In genomic region chr6:22548296-22549245, GRCm38 (mm10) we compare ENCODE assay signal across 14 mouse cellular contexts.
DNase-seq lines count a peak whose midpoint lies in the region; ATAC-seq lines count a peak whose summit lies in the region.
"Had no signal": no experiment of that assay in that cellular context is flagged by ENCODE, and none has a peak within 500 bp of the region (broad histone marks: within the 10 kb centered on the region; RNA-seq: fewer than 3 reads in every experiment).

No protein-coding gene starts in this region.

- H3K9me3 ChIP-seq in neural tube, embryonic 11.5 days (ENCODE audit: control insufficient read depth, low read length): no peaks in the 10 kb centered on the region
- H3K9me3 ChIP-seq in hindbrain, embryonic 12.5 days (replicated peaks): no peaks in the 10 kb centered on the region
- H3K9me3 ChIP-seq in neural tube, embryonic 15.5 days (replicated peaks): no peaks in the 10 kb centered on the region
- H3K9me3 ChIP-seq: megakaryocyte, embryonic 14.5 days had no signal

- H3K4me1 ChIP-seq in neural tube, embryonic 11.5 days (ENCODE audit: control insufficient read depth, insufficient read depth, low read length): no peaks in the 10 kb centered on the region
- no peaks in the 10 kb centered on the region for H3K4me1 ChIP-seq in hindbrain, embryonic 12.5 days
- H3K4me1 ChIP-seq in neural tube, embryonic 15.5 days: no peaks in the 10 kb centered on the region
- H3K4me1 ChIP-seq: megakaryocyte, embryonic 14.5 days had no signal

- no peak overlapping the region for H3K4me2 ChIP-seq in neural tube, embryonic 11.5 days (ENCODE audit: low read depth)
- no peak overlapping the region for H3K4me2 ChIP-seq in hindbrain, embryonic 12.5 days (replicated peaks)
- no peak overlapping the region for H3K4me2 ChIP-seq in neural tube, embryonic 15.5 days

- no peak overlapping the region for H3K9ac ChIP-seq in neural tube, embryonic 11.5 days (ENCODE audit: low read length)
- H3K9ac ChIP-seq in hindbrain, embryonic 12.5 days: no peak overlapping the region
- H3K9ac ChIP-seq in neural tube, embryonic 15.5 days (replicated peaks): no peak overlapping the region

- peak; percentile 60; the same call in 1 of the 2 replicates for ATAC-seq in neural tube, embryonic 11.5 days (ENCODE audit: insufficient read depth, low FRiP score, low TSS enrichment)
- ATAC-seq in hindbrain, embryonic 12.5 days (ENCODE audit: low FRiP score): peak; percentile 91
- 0 out of 2 replicates have a peak, but pooled peaks have one; percentile 50 for ATAC-seq in neural tube, embryonic 15.5 days (ENCODE audit: low FRiP score)
- ATAC-seq: intestine, postnatal 0 days had no signal

- peak; percentile 25 for DNase-seq in neural tube, embryonic 11.5 days (ENCODE audit: low spot score)
- DNase-seq in neural tube, embryonic 10.5 days (ENCODE audit: extremely low spot score, low spot score): no peak
- DNase-seq in layer of hippocampus, postnatal 10 days (ENCODE audit: low spot score in 2 of 2): peak; percentile 22 to 49
- no peak for DNase-seq in urinary bladder, postnatal 14 days (ENCODE audit: low spot score)
- no peak for DNase-seq in embryo, embryonic 10 days (ENCODE audit: low spot score)
- DNase-seq in left cerebral cortex, postnatal 14 days (ENCODE audit: low spot score in 2 of 2): no peak
- DNase-seq: adrenal gland, postnatal 14 days; heart, postnatal 10 days; kidney, postnatal 14 days had no signal

- intact Hi-C loops in left cerebral cortex, postnatal 14 days (cut with DNase I): no loop called here

- no peaks in the 10 kb centered on the region for H3K27me3 ChIP-seq in neural tube, embryonic 11.5 days (ENCODE audit: control insufficient read depth, insufficient read depth, low read length)
- no peaks in the 10 kb centered on the region for H3K27me3 ChIP-seq in hindbrain, embryonic 12.5 days
- no peaks in the 10 kb centered on the region for H3K27me3 ChIP-seq in neural tube, embryonic 15.5 days (replicated peaks)

- H3K36me3 ChIP-seq in neural tube, embryonic 11.5 days (ENCODE audit: control insufficient read depth, insufficient read depth, low read length): no peaks in the 10 kb centered on the region
- no peaks in the 10 kb centered on the region for H3K36me3 ChIP-seq in hindbrain, embryonic 12.5 days
- H3K36me3 ChIP-seq in neural tube, embryonic 15.5 days: no peaks in the 10 kb centered on the region

- no peak overlapping the region for H3K27ac ChIP-seq in neural tube, embryonic 11.5 days (ENCODE audit: low read depth, low read length)
- H3K27ac ChIP-seq in hindbrain, embryonic 12.5 days: no peak overlapping the region
- H3K27ac ChIP-seq in neural tube, embryonic 15.5 days (replicated peaks): no peak overlapping the region

- H3K4me3 ChIP-seq in neural tube, embryonic 11.5 days (ENCODE audit: low read depth, low read length): no peak overlapping the region
- no peak overlapping the region for H3K4me3 ChIP-seq in hindbrain, embryonic 12.5 days
- no peak overlapping the region for H3K4me3 ChIP-seq in neural tube, embryonic 15.5 days (replicated peaks)
- H3K4me3 ChIP-seq: erythroblast, embryonic 14.5 days; megakaryocyte, embryonic 14.5 days had no signal

- 82% methylated on average over 13 of the region's 13 CpGs for WGBS in neural tube, embryonic 11.5 days
- WGBS in hindbrain, embryonic 12.5 days: 72% methylated on average over 13 of the region's 13 CpGs
- WGBS in neural tube, embryonic 15.5 days: 84% methylated on average over 13 of the region's 13 CpGs

Comparison
In these comparisons a context has a peak if more than half of its experiments do, and no peak if none do; other contexts are left out.
1. DNase-seq: peak in neural tube, embryonic 11.5 days (single experiment) and layer of hippocampus, postnatal 10 days (2 of 2); none in neural tube, embryonic 10.5 days (single experiment), urinary bladder, postnatal 14 days (single experiment), embryo, embryonic 10 days (single experiment) and left cerebral cortex, postnatal 14 days (0 of 2).
2. Peak in every context shown above with its lines, with median percentiles within 50 percentile points of each other: ATAC-seq.